Mouse (Mus musculus) MEL (cell line): Measurements from ENCODE around the gene Slc26a9. TPM values are rescaled to one million over a fixed set of nuclear protein-coding genes. Genes with fewer than 3 reads are reported as not detected.

Experiments used
- DNase-seq: peaks from one replicate; pipeline ENCODE4 v3.0.0; 2011; ENCODE audit warnings: low read depth, low spot score
- H3K27ac ChIP-seq: 2 replicates; pipeline ENCODE4 v1.5.1; 2012; ENCODE audit warnings: low read depth, mild to moderate bottlenecking, control low read depth, low read length, moderate library complexity; ENCODE audit not compliant: control insufficient read depth
- H3K27me3 ChIP-seq, 2 experiments: fragments of 150-350 bp in 1 of 2; sonication (generic) in 1 of 2; 2 replicates each; pipeline ENCODE4 v1.6.1; 2012; ENCODE audit warnings: low read length in 2 of 2, mild to moderate bottlenecking in 2 of 2, improper control_type of control experiment in 1 of 2, moderate library complexity in 1 of 2; ENCODE audit not compliant: insufficient read depth in 2 of 2, control insufficient read depth in 1 of 2
- H3K36me3 ChIP-seq, 2 experiments: 2 replicates each; pipeline ENCODE4 v1.6.1; 2012 to 2014; ENCODE audit warnings: low read length in 2 of 2, improper control_type of control experiment in 1 of 2, inconsistent platforms in 1 of 2, mild to moderate bottlenecking in 1 of 2; ENCODE audit not compliant: insufficient read depth in 2 of 2, control insufficient read depth in 1 of 2
- H3K4me1 ChIP-seq, 2 experiments: fragments of 150-350 bp in 1 of 2; sonication (generic) in 1 of 2; 2 replicates each; pipeline ENCODE4 v1.6.1; 2012; ENCODE audit warnings: low read length in 2 of 2, improper control_type of control experiment in 1 of 2, mild to moderate bottlenecking in 1 of 2; ENCODE audit not compliant: insufficient read depth in 2 of 2, control insufficient read depth in 1 of 2
- H3K4me3 ChIP-seq, 2 experiments: fragments of 150-350 bp in 1 of 2; sonication (generic) in 1 of 2; 2 replicates each; pipeline ENCODE4 v1.5.1; 2012; ENCODE audit warnings: low read depth in 2 of 2, low read length in 2 of 2, mild to moderate bottlenecking in 2 of 2, moderate library complexity in 2 of 2, control low read depth in 1 of 2, improper control_type of control experiment in 1 of 2; ENCODE audit not compliant: control insufficient read depth in 1 of 2, insufficient read depth in 1 of 2
- H3K79me2 ChIP-seq: 2 replicates; pipeline ENCODE4 v1.6.1; 2012; ENCODE audit warnings: mild to moderate bottlenecking, low read length, moderate library complexity; ENCODE audit not compliant: control insufficient read depth, poor library complexity, insufficient read depth
- H3K9ac ChIP-seq: 2 replicates; pipeline ENCODE4 v1.6.1; 2012; ENCODE audit warnings: low read depth, mild to moderate bottlenecking, control low read depth, low read length, moderate library complexity; ENCODE audit not compliant: control insufficient read depth, poor library complexity, severe bottlenecking
- H3K9me3 ChIP-seq: fragments of 150-350 bp; sonication (generic); replicated peaks from 2 replicates; pipeline ENCODE4 v1.6.1; 2012; ENCODE audit warnings: mild to moderate bottlenecking, low read length, improper control_type of control experiment, moderate library complexity; ENCODE audit not compliant: insufficient read depth
- CHD2 ChIP-seq: IDR thresholded peaks from 2 replicates; pipeline ENCODE4 v1.6.1; 2011; ENCODE audit warnings: low read length, improper control_type of control experiment
- CTCF ChIP-seq, 3 experiments: IDR thresholded peaks in 2 of 3; conservative IDR thresholded peaks in 1 of 3; 2 replicates each; pipeline ENCODE4 v1.5.1; 2011 to 2012; ENCODE audit warnings: low read length in 3 of 3, low read depth in 2 of 3, mild to moderate bottlenecking in 2 of 3, improper control_type of control experiment in 1 of 3, inconsistent platforms in 1 of 3, mixed read lengths in 1 of 3, moderate library complexity in 1 of 3; ENCODE audit not compliant: control insufficient read depth in 1 of 3, insufficient read depth in 1 of 3, poor library complexity in 1 of 3, severe bottlenecking in 1 of 3
- E2F4 ChIP-seq: IDR thresholded peaks from 2 replicates; pipeline ENCODE4 v1.6.1; 2011; ENCODE audit warnings: low read depth, low read length, improper control_type of control experiment, borderline replicate concordance
- MAZ ChIP-seq: IDR thresholded peaks from 2 replicates; pipeline ENCODE4 v1.6.1; 2012; ENCODE audit warnings: low read depth, mild to moderate bottlenecking, inconsistent platforms, low read length, improper control_type of control experiment
- TCF12 ChIP-seq: IDR thresholded peaks from 2 replicates; pipeline ENCODE4 v1.6.1; 2014; ENCODE audit warnings: low read depth, mild to moderate bottlenecking, inconsistent platforms, low read length, improper control_type of control experiment, moderate library complexity
- ZNF384 ChIP-seq: IDR thresholded peaks from 2 replicates; pipeline ENCODE4 v1.6.1; 2012; ENCODE audit warnings: low read depth, mild to moderate bottlenecking, inconsistent platforms, low read length, improper control_type of control experiment
- polyA plus RNA-seq, 2 experiments: library from polyadenylated mRNA; stranded (reverse) in 1 of 2; unstranded in 1 of 2; fragments of >175 nt in 1 of 2; fragments of >200 nt in 1 of 2; gene quantifications; 2 replicates each; pipeline versions ENCODE4 v1.2.1 to v1.2.4; 2012; ENCODE audit warnings: low replicate concordance in 2 of 2, low read depth in 1 of 2; ENCODE audit not compliant: insufficient read length in 2 of 2, insufficient read depth in 1 of 2, missing spikeins in 1 of 2
- total RNA-seq: library from RNA; depleted of rRNA; stranded (reverse); fragments of 300-350 nt; gene quantifications from 2 replicates; pipeline ENCODE4 v1.2.3, GENCODE M21; 2012; rRNA removed

The Slc26a9 gene
- total and polyA plus RNA-seq, 3 experiments, result 0.04 TPM; not detected in 2

DNA sequence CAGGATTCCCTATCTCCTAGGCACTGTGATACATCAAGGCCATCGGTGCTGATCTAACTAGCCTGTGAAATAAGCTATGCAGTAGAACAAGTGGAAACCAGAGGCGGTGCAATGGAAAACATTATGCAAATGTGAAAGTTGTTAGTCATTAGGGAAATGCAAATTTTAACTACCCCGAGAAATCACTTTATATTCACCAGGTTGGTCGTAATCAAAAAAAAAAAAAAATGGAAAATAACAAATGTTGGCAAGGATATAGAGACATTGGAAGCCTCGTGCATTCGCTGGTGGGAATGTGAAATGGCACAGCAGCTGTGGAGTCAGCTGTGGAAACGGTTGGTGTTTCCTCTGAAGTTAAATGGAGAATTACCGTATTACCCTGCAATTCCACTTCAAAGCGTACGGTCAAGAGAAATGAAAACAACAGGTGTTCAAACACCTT lies 77.1 kb downstream of the Slc26a9 start:
- Histone ChIP-seq H3K4me3 (no peak overlapping the region), H3K9me3 (no peaks in the 10 kb centered on the region), H3K36me3 (no peaks in the 10 kb centered on the region), H3K27me3 (peaks cover 34 to 41% of the 10 kb centered on the region in 2 experiments), H3K27ac (no peak overlapping the region), H3K79me2 (no peaks in the 10 kb centered on the region)
- no peak for DNase-seq
- TF ChIP-seq CTCF (IDR thresholded peaks at IDR 0.05 in 2 of 3, conservative IDR thresholded peaks at IDR 0.05 in 1 of 3; ENCODE audit: control insufficient read depth in 1 of 3, insufficient read depth in 1 of 3, low read depth in 2 of 3, low read length in 3 of 3, poor library complexity in 1 of 3, severe bottlenecking in 1 of 3) (no peak), ZNF384 (no peak), CHD2 (no peak), TCF12 (no peak), E2F4 (no peak), MAZ (no peak)
- TF ChIP-seq, all 39 proteins: peak for 0
- Histone ChIP-seq H3K9ac (no peak overlapping the region), H3K4me1 (no peaks in the 10 kb centered on the region)

Other genes with a start within 250 kb of the Slc26a9 start
- 9.0 and 10.0 TPM in 2 replicates for gene Srgap2, start 216.7 kb upstream of the Slc26a9 start, total RNA-seq
- 10 to 100 TPM in 1 of 2 experiments, not detected in 1; 25.3 TPM for gene Srgap2, start 216.7 kb upstream of the Slc26a9 start, polyA plus RNA-seq
- 8.1 and 8.2 TPM in 2 replicates for gene Fam72a, start 216.1 kb upstream of the Slc26a9 start, total RNA-seq
- gene Fam72a, start 216.1 kb upstream of the Slc26a9 start, polyA plus RNA-seq, result 1 to 10 TPM in 1 of 2 experiments, not detected in 1; 8.8 TPM
- gene Avpr1b, start 144.8 kb upstream of the Slc26a9 start, total RNA-seq, result not detected in 2 replicates
- not detected for gene Avpr1b, start 144.8 kb upstream of the Slc26a9 start, polyA plus RNA-seq
- gene Ctse, start 105.7 kb upstream of the Slc26a9 start, total RNA-seq, result 50.9 and 92.7 TPM in 2 replicates
- gene Ctse, start 105.7 kb upstream of the Slc26a9 start, polyA plus RNA-seq, result 10 to 100 TPM in 1 of 2 experiments, not detected in 1; 55.2 TPM
- 0.23 TPM in 1 of 2 replicates, not detected in the other for gene Rab7b, start 55.3 kb upstream of the Slc26a9 start, total RNA-seq
- under 1 TPM in 1 of 2 experiments, not detected in 1; 0.21 TPM for gene Rab7b, start 55.3 kb upstream of the Slc26a9 start, polyA plus RNA-seq
- not detected in 2 replicates for gene Pm20d1, start 53.4 kb downstream of the Slc26a9 start, total RNA-seq
- gene Pm20d1, start 53.4 kb downstream of the Slc26a9 start, polyA plus RNA-seq, result not detected
- 3.4 and 3.8 TPM in 2 replicates for gene Slc41a1, start 83.5 kb downstream of the Slc26a9 start, total RNA-seq
- 1 to 10 TPM in 1 of 2 experiments, not detected in 1; 8.3 TPM for gene Slc41a1, start 83.5 kb downstream of the Slc26a9 start, polyA plus RNA-seq
- gene Rab29, start 123.2 kb downstream of the Slc26a9 start, total RNA-seq, result 22.1 and 23.5 TPM in 2 replicates
- gene Rab29, start 123.2 kb downstream of the Slc26a9 start, polyA plus RNA-seq, result 10 to 100 TPM in 1 of 2 experiments, not detected in 1; 26.3 TPM
- 113 and 121 TPM in 2 replicates for gene Nucks1, start 166.5 kb downstream of the Slc26a9 start, total RNA-seq
- gene Nucks1, start 166.5 kb downstream of the Slc26a9 start, polyA plus RNA-seq, result 10 to 100 TPM; 53.7 to 84.0 TPM
- 34.1 and 40.7 TPM in 2 replicates for gene Slc45a3, start 218.9 kb downstream of the Slc26a9 start, total RNA-seq
- 10 to 100 TPM in 1 of 2 experiments, not detected in 1; 15.6 TPM for gene Slc45a3, start 218.9 kb downstream of the Slc26a9 start, polyA plus RNA-seq